Mouse (Mus musculus) frontal cortex, postnatal 36 days (tissue): ENCODE measurements at regions not wholly inside any gene's neighbourhood (a gene's known extent, or its start where the extent isn't known, plus 50 kb on each side); places are given as distances from the start of the nearest gene placed in this dataset.

ENCODE experiments used
- DNase-seq, 2 experiments: peaks; one replicate each; pipeline ENCODE4 v3.0.0; 2022; ENCODE audit warnings: low spot score in 2 of 2

- peak; percentile 13 to 29 for DNase-seq
Measured at GRCm38 (mm10) chr7:88954978-88955377, 449.0 kb downstream of the Tmem135 start.

- no peak for DNase-seq
Measured at GRCm38 (mm10) chr7:88945338-88945737, 458.7 kb downstream of the Tmem135 start.

- no peak for DNase-seq
Measured at GRCm38 (mm10) chr7:88944936-88945335, 459.1 kb downstream of the Tmem135 start.

- no peak for DNase-seq
Measured at GRCm38 (mm10) chr7:88941246-88941910, 462.6 kb downstream of the Tmem135 start.

- no peak for DNase-seq
Measured at GRCm38 (mm10) chr7:88940196-88940595, 463.8 kb downstream of the Tmem135 start.

- DNase-seq, result no peak
Measured at GRCm38 (mm10) chr7:88928245-88928795, 475.7 kb downstream of the Tmem135 start.
